12 mouse cellular contexts compared by ENCODE assay signal in genomic region chr14:106364767-106365623, GRCm38 (mm10).
DNase-seq lines count a peak whose midpoint lies in the region; ATAC-seq and TF ChIP-seq lines count a peak whose summit lies in the region.
"Had no signal": no experiment of that assay in that cellular context is flagged by ENCODE, and none has a peak within 500 bp of the region (broad histone marks: within the 10 kb centered on the region; RNA-seq: fewer than 3 reads in every experiment).

No protein-coding gene starts in this region.

- intact Hi-C loops in heart, adult 2 months (cut with DNase I): no loop called here

- no peak for TF ChIP-seq POLR2A in heart, adult 2 months (IDR thresholded peaks at IDR 0.05; ENCODE audit: insufficient read depth, low read depth, low read length)

- no peak for TF ChIP-seq EP300 in heart, adult 2 months (IDR thresholded peaks at IDR 0.05; ENCODE audit: insufficient read depth, low read depth, low read length)

- no peak overlapping the region for H3K4me3 ChIP-seq in heart, adult 2 months
- H3K4me3 ChIP-seq in heart, embryonic 11.5 days (ENCODE audit: low read depth, low read length): no peak overlapping the region
- peak overlapping the region; percentile 29 for H3K4me3 ChIP-seq in limb, embryonic 10.5 days
- H3K4me3 ChIP-seq in forebrain, embryonic 11.5 days (ENCODE audit: low read depth, low read length): no peak overlapping the region
- H3K4me3 ChIP-seq: heart, embryonic 13.5 days had no signal

- no peaks in the 10 kb centered on the region for H3K4me1 ChIP-seq in heart, adult 2 months (ENCODE audit: control insufficient read depth, insufficient read depth, low read length)
- no peaks in the 10 kb centered on the region for H3K4me1 ChIP-seq in heart, embryonic 11.5 days (ENCODE audit: control insufficient read depth, insufficient read depth, low read length)
- peaks cover 32% of the 10 kb centered on the region for H3K4me1 ChIP-seq in limb, embryonic 10.5 days
- no peaks in the 10 kb centered on the region for H3K4me1 ChIP-seq in forebrain, embryonic 11.5 days (replicated peaks; ENCODE audit: control insufficient read depth, insufficient read depth, low read length)
- H3K4me1 ChIP-seq: heart, embryonic 13.5 days had no signal

- 56% methylated on average over 8 of the region's 8 CpGs for WGBS in heart, adult 2 months
- WGBS in heart, embryonic 11.5 days (ENCODE audit: insufficient replicate concordance): 50% methylated on average over 8 of the region's 8 CpGs
- 32% methylated on average over 8 of the region's 8 CpGs for WGBS in limb, embryonic 10.5 days
- 72% methylated on average over 8 of the region's 8 CpGs for WGBS in forebrain, embryonic 11.5 days

- H3K4me2 ChIP-seq in heart, embryonic 11.5 days: no peak overlapping the region
- no peak overlapping the region for H3K4me2 ChIP-seq in forebrain, embryonic 11.5 days (ENCODE audit: low read depth, low read length, severe bottlenecking)
- H3K4me2 ChIP-seq: heart, embryonic 13.5 days had no signal

- no peaks in the 10 kb centered on the region for H3K9me3 ChIP-seq in heart, embryonic 11.5 days (replicated peaks; ENCODE audit: control insufficient read depth, low read length)
- no peaks in the 10 kb centered on the region for H3K9me3 ChIP-seq in limb, embryonic 10.5 days (replicated peaks)
- H3K9me3 ChIP-seq in forebrain, embryonic 11.5 days (ENCODE audit: control insufficient read depth, low read length): no peaks in the 10 kb centered on the region
- H3K9me3 ChIP-seq: heart, embryonic 13.5 days had no signal

- no peaks in the 10 kb centered on the region for H3K79me2 ChIP-seq in heart, adult 2 months (replicated peaks; ENCODE audit: control insufficient read depth, insufficient read depth, low read length)

- no peak for ATAC-seq in heart, embryonic 11.5 days (replicated peaks; ENCODE audit: insufficient number of reproducible peaks, low FRiP score, low TSS enrichment)
- ATAC-seq in forebrain, embryonic 11.5 days (replicated peaks; ENCODE audit: low FRiP score): no peak
- ATAC-seq: inflammation-experienced regulatory T-cells, adult 6 months; Patski had no signal

- no peak for TF ChIP-seq CTCF in heart, adult 2 months (IDR thresholded peaks at IDR 0.05)

- H3K27me3 ChIP-seq in heart, adult 2 months (ENCODE audit: control insufficient read depth, insufficient read depth, low read length): no peaks in the 10 kb centered on the region
- no peaks in the 10 kb centered on the region for H3K27me3 ChIP-seq in heart, embryonic 11.5 days (ENCODE audit: control insufficient read depth, insufficient read depth, low read length)
- H3K27me3 ChIP-seq in limb, embryonic 10.5 days (ENCODE audit: low read depth, poor library complexity, severe bottlenecking): no peaks in the 10 kb centered on the region
- H3K27me3 ChIP-seq in forebrain, embryonic 11.5 days (ENCODE audit: control insufficient read depth, insufficient read depth, low read length): no peaks in the 10 kb centered on the region
- H3K27me3 ChIP-seq: heart, embryonic 13.5 days had no signal

- no peak overlapping the region for H3K9ac ChIP-seq in heart, adult 2 months (ENCODE audit: low read depth, low read length)
- H3K9ac ChIP-seq in heart, embryonic 11.5 days (ENCODE audit: low read depth, low read length): no peak overlapping the region
- no peak overlapping the region for H3K9ac ChIP-seq in forebrain, embryonic 11.5 days (ENCODE audit: low read length)
- H3K9ac ChIP-seq: heart, embryonic 13.5 days had no signal

- H3K27ac ChIP-seq in heart, adult 2 months: peak overlapping the region; percentile 27; the same call in 1 of the 2 replicates
- H3K27ac ChIP-seq in heart, embryonic 11.5 days (ENCODE audit: low read depth, low read length): no peak overlapping the region
- H3K27ac ChIP-seq in limb, embryonic 10.5 days: peak overlapping the region; percentile 74
- H3K27ac ChIP-seq in forebrain, embryonic 11.5 days (ENCODE audit: low read depth, low read length): no peak overlapping the region
- H3K27ac ChIP-seq: heart, embryonic 13.5 days had no signal

- DNase-seq in heart, adult 2 months: peak in 1 of 2 experiments; percentile 51
- peak; percentile 59 for DNase-seq in embryo, embryonic 10.5 days (ENCODE audit: low spot score)
- DNase-seq in gastrocnemius, postnatal 25 days: peak; percentile 65
- DNase-seq in limb, embryonic 10.5 days (ENCODE audit: low spot score): peak; percentile 42
- no peak for DNase-seq in forebrain, embryonic 11.5 days (ENCODE audit: low spot score)
- no peak for DNase-seq in retina, postnatal 1 day
- DNase-seq in liver: no peak
- DNase-seq: right cerebral cortex, adult 18-20 months had no signal

- H3K36me3 ChIP-seq in heart, adult 2 months (ENCODE audit: control insufficient read depth, insufficient read depth, low read length): no peaks in the 10 kb centered on the region
- H3K36me3 ChIP-seq in heart, embryonic 11.5 days (ENCODE audit: control insufficient read depth, insufficient read depth, low read length): no peaks in the 10 kb centered on the region
- H3K36me3 ChIP-seq in limb, embryonic 10.5 days: no peaks in the 10 kb centered on the region
- H3K36me3 ChIP-seq in forebrain, embryonic 11.5 days (ENCODE audit: control insufficient read depth, insufficient read depth, low read length): no peaks in the 10 kb centered on the region
- H3K36me3 ChIP-seq: heart, embryonic 13.5 days had no signal

Comparison
In these comparisons a context has a peak if more than half of its experiments do, and no peak if none do; other contexts are left out.
1. H3K27ac ChIP-seq: peak in heart, adult 2 months (single experiment) and limb, embryonic 10.5 days (single experiment); none in heart, embryonic 11.5 days (single experiment) and forebrain, embryonic 11.5 days (single experiment).
2. DNase-seq: peak in embryo, embryonic 10.5 days (single experiment), gastrocnemius, postnatal 25 days (single experiment) and limb, embryonic 10.5 days (single experiment); none in forebrain, embryonic 11.5 days (single experiment), retina, postnatal 1 day (single experiment) and liver (single experiment).